Mouse (Mus musculus) stomach, embryonic 16.5 days (tissue): ENCODE results near the gene Ptpn14. TPM values are rescaled to one million over a fixed set of nuclear protein-coding genes. Genes with fewer than 3 reads are reported as not detected.

Experiments
- ATAC-seq: fragments of 200-750 bp; cut with Nextera tagmentation; 2 replicates; pipeline ENCODE4 v1.8.0; 2017; ENCODE audit warnings: moderate number of reproducible peaks, moderate TSS enrichment; ENCODE audit not compliant: insufficient read depth, low FRiP score
- H3K27ac ChIP-seq: fragments of 300-500 bp; sonication (generic); 2 replicates; pipeline ENCODE4 v1.5.1; 2014; ENCODE audit warnings: low read length
- H3K27me3 ChIP-seq: fragments of 300-500 bp; sonication (generic); 2 replicates; pipeline ENCODE4 v1.6.1; 2014; ENCODE audit warnings: low read length, control low read depth, mixed read lengths; ENCODE audit not compliant: control insufficient read depth, insufficient read depth
- H3K36me3 ChIP-seq: fragments of 300-500 bp; sonication (generic); 2 replicates; pipeline ENCODE4 v1.6.1; 2014; ENCODE audit warnings: low read length; ENCODE audit not compliant: control insufficient read depth, insufficient read depth
- H3K4me1 ChIP-seq: fragments of 300-500 bp; sonication (generic); 2 replicates; pipeline ENCODE4 v1.6.1; 2014; ENCODE audit warnings: low read length, control low read depth, mixed read lengths; ENCODE audit not compliant: control insufficient read depth, insufficient read depth
- H3K4me2 ChIP-seq: fragments of 300-500 bp; sonication (generic); 2 replicates; pipeline ENCODE4 v1.6.1; 2014; ENCODE audit warnings: low read depth, low read length, mixed read lengths
- H3K4me3 ChIP-seq: fragments of 300-500 bp; sonication (generic); replicated peaks from 2 replicates; pipeline ENCODE4 v1.5.1; 2014; ENCODE audit warnings: mild to moderate bottlenecking, low read length
- H3K9ac ChIP-seq: fragments of 300-500 bp; sonication (generic); 2 replicates; pipeline ENCODE4 v1.6.1; 2014; ENCODE audit warnings: low read length
- H3K9me3 ChIP-seq: fragments of 300-500 bp; sonication (generic); replicated peaks from 2 replicates; pipeline ENCODE4 v1.6.1; 2016; ENCODE audit warnings: low read length, control low read depth; ENCODE audit not compliant: control insufficient read depth
- WGBS: fragments of 180-500 bp; shearing (Covaris S2); extraction: QIAGEN DNeasy Blood & Tissue Kit; methylation state at CpG from one replicate; pipeline ENCODE4 v1.1.7; 2014; 5-methylcytosine and 5-hydroxymethylcytosine counted together
- polyA plus RNA-seq: library from polyadenylated mRNA; unstranded; fragments of >200 nt; fragmentation: Nextera tagmentation; extraction: Ambion mirVana; gene quantifications from 2 replicates; pipeline ENCODE4 v1.2.1, GENCODE M21; 2015

Ptpn14 gene
- polyA plus RNA-seq, 1 experiment from 2014 or later, result 8.7 TPM

- no peak overlapping the region for H3K4me3 ChIP-seq
- no peaks in the 10 kb centered on the region for H3K9me3 ChIP-seq
- H3K4me2 ChIP-seq, result no peak overlapping the region
- H3K9ac ChIP-seq, result no peak overlapping the region
- no peaks in the 10 kb centered on the region for H3K27me3 ChIP-seq
- H3K4me1 ChIP-seq, result peaks cover 19% of the 10 kb centered on the region
- ATAC-seq, result no peak
- WGBS, result 80% methylated on average over 22 of the region's 22 CpGs
- H3K36me3 ChIP-seq, result no peaks in the 10 kb centered on the region
- no peak overlapping the region for H3K27ac ChIP-seq
Observed at GRCm38 (mm10) chr1:189923871-189924568, 196.0 kb downstream of the Ptpn14 start.

- Histone ChIP-seq H3K27ac (no peak overlapping the region), H3K4me2 (no peak overlapping the region), H3K4me1 (peaks cover 8% of the 10 kb centered on the region), H3K9ac (no peak overlapping the region), H3K4me3 (no peak overlapping the region), H3K36me3 (no peaks in the 10 kb centered on the region), H3K27me3 (no peaks in the 10 kb centered on the region), H3K9me3 (no peaks in the 10 kb centered on the region)
- no peak for ATAC-seq
- 67% methylated on average over 8 of the region's 8 CpGs for WGBS
Observed at GRCm38 (mm10) chr1:189926279-189926678, 198.2 kb downstream of the Ptpn14 start.

Other genes starting within 250 kb of the Ptpn14 start
- 55.9 and 56.0 TPM in 2 replicates for gene Cenpf, start 40.2 kb upstream of the Ptpn14 start, polyA plus RNA-seq
- 79.8 and 89.3 TPM in 2 replicates for gene Smyd2, start 194.1 kb downstream of the Ptpn14 start, polyA plus RNA-seq